Mouse (Mus musculus) A20 (cell line): ENCODE data around the gene Bpgm.
A peak's percentile ranks its signal among the peaks of the same experiment; 100 is the strongest.

Source experiments
- DNase-seq: peaks from one replicate; pipeline ENCODE4 v3.0.0-alpha.2; 2011; ENCODE audit warnings: low read depth, low spot score

Gene Bpgm

GRCm38 (mm10) chr6:34528131-34528530, 52.1 kb downstream of the Bpgm start:
- DNase-seq: no peak

- DNase-seq: no peak
These were observed 54.0 kb downstream of the Bpgm start for GRCm38 (mm10) chr6:34529992-34530391.

- DNase-seq: no peak
These were observed 57.0 kb downstream of the Bpgm start for GRCm38 (mm10) chr6:34533055-34533454.

- DNase-seq: no peak
These were observed 57.9 kb downstream of the Bpgm start for GRCm38 (mm10) chr6:34533896-34534295.

GRCm38 (mm10) chr6:34542866-34543265, 66.9 kb downstream of the Bpgm start:
- no peak for DNase-seq

GRCm38 (mm10) chr6:34543303-34544206, 67.5 kb downstream of the Bpgm start:
- DNase-seq: no peak

- no peak for DNase-seq
These were observed 68.2 kb downstream of the Bpgm start for GRCm38 (mm10) chr6:34544207-34544602.

GRCm38 (mm10) chr6:34545286-34545685, 69.3 kb downstream of the Bpgm start:
- no peak for DNase-seq

GRCm38 (mm10) chr6:34548406-34548990, 72.5 kb downstream of the Bpgm start:
- no peak for DNase-seq

- peak; percentile 49 for DNase-seq
These were observed 73.0 kb downstream of the Bpgm start for GRCm38 (mm10) chr6:34549017-34549416.

GRCm38 (mm10) chr6:34552489-34553157, 76.6 kb downstream of the Bpgm start:
- no peak for DNase-seq

GRCm38 (mm10) chr6:34554291-34554997, 78.4 kb downstream of the Bpgm start:
- no peak for DNase-seq
